Mouse (Mus musculus) ES-E14 (cell line): ENCODE measurements at regions not wholly inside any gene's neighbourhood (a gene's known extent, or its start where the extent isn't known, plus 50 kb on each side); places are given as distances from the start of the nearest gene placed in this dataset.

Experiments used
- CHD2 ChIP-seq: IDR thresholded peaks from 2 replicates; pipeline ENCODE4 v1.6.1; 2014; ENCODE audit warnings: mild to moderate bottlenecking, low read depth, low read length, inconsistent platforms
- HCFC1 ChIP-seq: IDR thresholded peaks from 2 replicates; pipeline ENCODE4 v1.6.1; 2012; ENCODE audit warnings: low read length, inconsistent platforms, borderline replicate concordance; ENCODE audit not compliant: insufficient read depth
- MAFK ChIP-seq: IDR thresholded peaks from 2 replicates; pipeline ENCODE4 v1.6.1; 2014; ENCODE audit warnings: mild to moderate bottlenecking, low read depth, low read length, inconsistent platforms; ENCODE audit not compliant: insufficient read depth
- ZC3H11A ChIP-seq: IDR thresholded peaks from 2 replicates; pipeline ENCODE4 v1.6.1; 2012; ENCODE audit warnings: low read depth, mild to moderate bottlenecking, inconsistent platforms, low read length, borderline replicate concordance

DNA sequence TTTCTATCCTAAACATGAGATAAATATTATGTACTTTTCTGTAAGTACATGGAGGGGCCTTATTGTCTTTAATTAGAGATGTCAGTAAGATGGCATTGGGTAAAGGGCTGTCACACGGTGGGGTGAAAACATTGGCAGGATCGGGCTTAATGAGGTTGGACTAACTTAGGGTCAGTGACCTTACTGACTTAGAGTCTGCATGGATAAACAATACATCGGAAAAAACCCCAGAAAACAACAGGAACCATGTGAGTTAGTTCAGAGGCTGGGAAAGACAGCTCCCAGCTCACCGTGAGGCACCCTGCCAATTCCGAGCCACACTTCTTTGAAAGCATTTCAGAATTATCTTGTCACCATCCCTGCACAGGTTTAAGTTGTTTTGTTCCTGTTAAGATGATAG, 363.3 kb upstream of the Camk1g start:
- no peak for TF ChIP-seq MAFK
- no peak for TF ChIP-seq HCFC1
- TF ChIP-seq ZC3H11A, result no peak
- no peak for TF ChIP-seq CHD2
